Mouse (Mus musculus): Measurements from ENCODE around the gene Ric3.

DNA sequence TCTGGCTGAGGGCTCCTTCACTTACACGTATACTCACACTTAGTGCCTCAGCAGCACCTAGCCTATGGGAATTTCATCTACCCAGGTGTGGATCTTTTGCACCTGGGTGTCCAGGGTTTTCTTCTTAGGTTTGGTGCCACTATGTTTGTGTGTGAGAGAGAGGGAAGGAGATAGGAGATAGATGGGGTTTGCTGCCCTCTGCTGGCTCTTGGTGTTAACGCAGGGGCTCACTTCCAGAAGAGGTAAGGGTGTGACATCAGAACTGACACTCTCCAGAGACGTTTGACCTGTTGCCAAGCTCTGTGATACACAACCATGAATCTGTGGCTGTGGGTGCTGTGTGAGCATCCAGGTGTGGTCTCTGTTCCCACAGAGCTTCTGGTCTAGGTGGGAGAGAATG, 61.7 kb downstream of the Ric3 start:
- peak; percentile 82 to 83 for TF ChIP-seq CTCF (conservative IDR thresholded peaks at IDR 0.05 in 1 of 2, IDR thresholded peaks at IDR 0.05 in 1 of 2; ENCODE audit: low read depth in 2 of 2, low read length in 2 of 2)
- TF ChIP-seq MAZ (IDR thresholded peaks at IDR 0.05; ENCODE audit: low read depth, low read length) = no peak
- TF ChIP-seq ZNF384 (IDR thresholded peaks at IDR 0.05; ENCODE audit: low read depth, low read length) = no peak
- no peak for TF ChIP-seq SIN3A (IDR thresholded peaks at IDR 0.05; ENCODE audit: low read length)
- no peak for TF ChIP-seq POLR2A (IDR thresholded peaks at IDR 0.05; ENCODE audit: low read depth, low read length)
- no peak for TF ChIP-seq ELF1 (IDR thresholded peaks at IDR 0.05; ENCODE audit: low read depth, low read length)
- no peak for TF ChIP-seq ZKSCAN1 (IDR thresholded peaks at IDR 0.05; ENCODE audit: borderline replicate concordance, low read depth, low read length)
- peak; percentile 53 for TF ChIP-seq SMC3 (IDR thresholded peaks at IDR 0.05; ENCODE audit: low read depth, low read length)
- TF ChIP-seq HCFC1 (IDR thresholded peaks at IDR 0.05; ENCODE audit: low read depth, low read length) = no peak
- no peak for TF ChIP-seq RCOR1 (conservative IDR thresholded peaks at IDR 0.05; ENCODE audit: low read depth, low read length)
- TF ChIP-seq MAX (IDR thresholded peaks at IDR 0.05; ENCODE audit: low read length) = no peak
- no peak for TF ChIP-seq PAX5 (IDR thresholded peaks at IDR 0.05; ENCODE audit: low read length)
- peak; percentile 68 for TF ChIP-seq RAD21 (IDR thresholded peaks at IDR 0.05; ENCODE audit: low read depth, low read length)
